Mouse (Mus musculus) heart, postnatal 0 days (tissue): Measurements from ENCODE around the gene Cdc42se2. TPM values are rescaled to one million over a fixed set of nuclear protein-coding genes. Genes with fewer than 3 reads are reported as not detected.
A peak's percentile ranks its signal among the peaks of the same experiment; 100 is the strongest.

Source experiments
- ATAC-seq: fragments of 200-750 bp; cut with Nextera tagmentation; 2 replicates; pipeline ENCODE4 v1.8.0; 2017; ENCODE audit warnings: low read depth, moderate number of reproducible peaks, moderate library complexity; ENCODE audit not compliant: insufficient read depth
- DNase-seq: peaks from one replicate; pipeline ENCODE4 v3.0.0-alpha.2; 2016; ENCODE audit warnings: low spot score
- H3K27ac ChIP-seq: fragments of 300-500 bp; sonication (generic); 2 replicates; pipeline ENCODE4 v1.5.1; 2014; ENCODE audit warnings: low read depth, mild to moderate bottlenecking
- H3K27me3 ChIP-seq: fragments of 300-500 bp; sonication (generic); 2 replicates; pipeline ENCODE4 v1.6.1; 2014; ENCODE audit warnings: low read length, mixed read lengths; ENCODE audit not compliant: control insufficient read depth, insufficient read depth
- H3K36me3 ChIP-seq: fragments of 300-500 bp; sonication (generic); replicated peaks from 2 replicates; pipeline ENCODE4 v1.6.1; 2014; ENCODE audit warnings: low read length, mixed read lengths; ENCODE audit not compliant: control insufficient read depth, insufficient read depth
- H3K4me1 ChIP-seq: fragments of 300-500 bp; sonication (generic); 2 replicates; pipeline ENCODE4 v1.6.1; 2014; ENCODE audit warnings: antibody characterized with exemption; ENCODE audit not compliant: control insufficient read depth, insufficient read depth
- H3K4me2 ChIP-seq: fragments of 300-500 bp; sonication (generic); 2 replicates; pipeline ENCODE4 v1.6.1; 2014; ENCODE audit warnings: low read depth, mild to moderate bottlenecking, low read length, moderate library complexity
- H3K4me3 ChIP-seq: fragments of 300-500 bp; sonication (generic); 2 replicates; pipeline ENCODE4 v1.5.1; 2014; ENCODE audit warnings: low read depth, low read length
- H3K9ac ChIP-seq: fragments of 300-500 bp; sonication (generic); replicated peaks from 2 replicates; pipeline ENCODE4 v1.6.1; 2014; ENCODE audit warnings: low read depth, low read length, mixed read lengths
- H3K9me3 ChIP-seq: fragments of 300-500 bp; sonication (generic); replicated peaks from 2 replicates; pipeline ENCODE4 v1.6.1; 2016; ENCODE audit warnings: low read length; ENCODE audit not compliant: control insufficient read depth
- CTCF ChIP-seq: IDR thresholded peaks from 2 replicates; pipeline ENCODE4 v1.5.1; 2016; ENCODE audit warnings: antibody characterized with exemption, control low read depth, low read depth
- EP300 ChIP-seq: IDR thresholded peaks from 2 replicates; pipeline ENCODE4 v1.6.1; 2016; ENCODE audit warnings: antibody characterized with exemption, low read depth
- WGBS: fragments of 180-500 bp; shearing (Covaris S2); extraction: QIAGEN DNeasy Blood & Tissue Kit; methylation state at CpG from one replicate; pipeline ENCODE4 v1.1.7; 2014; 5-methylcytosine and 5-hydroxymethylcytosine counted together
- polyA plus RNA-seq: library from polyadenylated mRNA; unstranded; fragments of >200 nt; fragmentation: Nextera tagmentation; extraction: Ambion mirVana; gene quantifications from 2 replicates; pipeline ENCODE4 v1.2.1, GENCODE M21; 2015
- total RNA-seq: library from RNA; depleted of rRNA; stranded (reverse); fragments of >200 nt; gene quantifications from 2 replicates; pipeline ENCODE4 v1.2.3, GENCODE M21; 2014; ENCODE audit warnings: low replicate concordance

Cdc42se2 gene
- total and polyA plus RNA-seq, 2 experiments from 2014 or later = 50.2 to 53.6 TPM

DNA sequence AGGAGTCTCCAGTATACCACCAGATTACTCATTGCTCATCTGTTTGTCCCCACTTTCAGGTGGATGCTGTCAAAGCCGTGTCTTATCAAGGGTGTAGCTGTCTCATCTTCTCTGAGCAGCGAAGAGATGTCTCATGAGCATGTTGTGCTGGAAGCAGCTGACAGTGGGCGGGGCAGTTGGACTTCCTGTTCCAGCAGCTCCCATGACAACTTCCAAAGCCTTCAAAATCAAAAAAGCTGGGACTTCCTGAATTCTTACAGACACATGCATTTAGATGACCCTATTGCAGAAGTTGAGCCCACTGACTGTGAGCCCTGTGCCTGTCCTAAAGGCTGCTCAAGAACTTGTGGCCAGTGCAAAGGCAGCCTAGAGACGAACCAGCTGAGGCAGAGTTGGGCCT is 96.3 kb downstream of the Cdc42se2 start:
- no peak for DNase-seq
- H3K4me3 ChIP-seq = no peak overlapping the region
- H3K9me3 ChIP-seq = no peaks in the 10 kb centered on the region
- H3K36me3 ChIP-seq = peaks cover 67% of the 10 kb centered on the region
- no peak overlapping the region for H3K9ac ChIP-seq
- TF ChIP-seq CTCF = no peak
- TF ChIP-seq EP300 = no peak
- no peak overlapping the region for H3K4me2 ChIP-seq
- H3K27ac ChIP-seq = no peak overlapping the region
- no peaks in the 10 kb centered on the region for H3K4me1 ChIP-seq
- no peak for ATAC-seq
- H3K27me3 ChIP-seq = no peaks in the 10 kb centered on the region
- 56% methylated on average over 4 of the region's 4 CpGs for WGBS

DNA sequence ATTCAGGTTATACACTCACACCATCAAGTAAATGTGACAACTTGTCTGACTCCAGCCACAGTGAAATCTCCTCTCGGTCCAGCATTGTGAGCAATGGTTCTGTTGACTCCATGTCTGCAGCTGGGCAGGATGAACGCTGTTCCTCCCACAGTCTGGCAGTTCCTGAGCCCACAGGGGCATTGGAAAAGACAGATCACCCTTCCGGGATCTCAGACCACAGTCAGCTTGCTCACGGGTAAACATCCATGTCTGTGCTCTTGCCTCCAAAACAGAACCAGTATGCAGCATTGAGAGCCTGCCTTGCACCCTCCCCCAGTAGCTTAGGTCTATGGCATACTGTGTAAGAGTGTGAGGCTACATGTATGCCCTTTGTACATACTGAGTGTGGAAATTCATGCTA is 97.3 kb downstream of the Cdc42se2 start:
- 65% methylated on average over 4 of the region's 4 CpGs for WGBS
- no peak overlapping the region for H3K4me3 ChIP-seq
- ATAC-seq = no peak
- H3K4me1 ChIP-seq = no peaks in the 10 kb centered on the region
- TF ChIP-seq CTCF = no peak
- no peak for TF ChIP-seq EP300
- DNase-seq = no peak
- no peak overlapping the region for H3K27ac ChIP-seq
- H3K9me3 ChIP-seq = no peaks in the 10 kb centered on the region
- no peaks in the 10 kb centered on the region for H3K27me3 ChIP-seq
- H3K36me3 ChIP-seq = peaks cover 64% of the 10 kb centered on the region
- H3K9ac ChIP-seq = no peak overlapping the region
- no peak overlapping the region for H3K4me2 ChIP-seq

DNA sequence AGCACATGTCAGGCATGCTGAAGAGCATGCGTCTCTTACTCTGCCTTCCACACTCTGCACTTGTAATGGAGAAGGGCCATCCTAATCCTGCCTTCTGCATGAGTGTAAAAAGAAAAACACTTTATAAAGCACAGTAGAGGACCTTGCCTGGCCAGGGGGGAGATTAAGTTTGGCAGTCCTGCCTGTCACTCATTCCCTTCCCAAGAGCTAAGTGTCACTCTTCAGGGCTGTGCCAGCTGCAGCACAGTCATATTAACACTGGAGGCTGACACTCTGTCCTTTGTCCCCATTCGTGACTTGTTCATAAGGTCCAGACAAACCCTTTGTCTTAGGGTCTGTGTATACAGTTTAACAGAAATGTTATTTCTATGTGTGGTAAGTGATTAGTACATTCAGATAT is 102.6 kb downstream of the Cdc42se2 start:
- H3K9me3 ChIP-seq = no peaks in the 10 kb centered on the region
- no peak; the same call in 1 of the 2 replicates for ATAC-seq
- no peak overlapping the region for H3K4me2 ChIP-seq
- H3K27ac ChIP-seq = no peak overlapping the region
- 50% methylated on average over 2 of the region's 2 CpGs for WGBS
- peaks cover 70% of the 10 kb centered on the region for H3K36me3 ChIP-seq
- H3K4me1 ChIP-seq = no peaks in the 10 kb centered on the region
- H3K4me3 ChIP-seq = no peak overlapping the region
- H3K9ac ChIP-seq = no peak overlapping the region
- TF ChIP-seq EP300 (no peak), CTCF (no peak)
- no peaks in the 10 kb centered on the region for H3K27me3 ChIP-seq
- DNase-seq = peak; percentile 5

DNA sequence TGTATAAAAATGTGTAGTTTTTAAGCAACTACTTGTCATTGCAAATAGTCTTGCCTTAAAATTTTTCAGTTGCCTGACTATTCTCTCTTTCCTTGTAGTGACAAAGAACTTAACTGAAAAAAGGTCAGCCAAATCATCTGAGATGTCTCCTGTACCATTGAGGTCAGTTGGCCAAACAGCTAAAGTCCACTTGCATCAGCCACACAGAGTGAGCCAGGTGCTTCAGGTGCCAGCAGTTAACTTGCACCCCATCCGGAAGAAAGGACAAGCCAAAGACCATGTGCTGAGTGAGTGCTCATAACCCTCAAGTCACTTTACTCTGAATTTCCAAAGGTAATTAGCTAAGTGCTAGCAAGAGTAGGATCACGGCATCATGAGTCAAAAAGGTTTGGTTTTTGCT is 108.3 kb downstream of the Cdc42se2 start:
- Histone ChIP-seq H3K9me3 (no peaks in the 10 kb centered on the region), H3K27ac (no peak overlapping the region), H3K36me3 (peaks cover 58% of the 10 kb centered on the region), H3K27me3 (no peaks in the 10 kb centered on the region), H3K4me3 (no peak overlapping the region), H3K9ac (no peak overlapping the region), H3K4me2 (no peak overlapping the region), H3K4me1 (no peaks in the 10 kb centered on the region)
- DNase-seq = no peak
- 93% methylated on average over 2 of the region's 2 CpGs for WGBS
- no peak for TF ChIP-seq CTCF
- TF ChIP-seq EP300 = no peak
- no peak for ATAC-seq

DNA sequence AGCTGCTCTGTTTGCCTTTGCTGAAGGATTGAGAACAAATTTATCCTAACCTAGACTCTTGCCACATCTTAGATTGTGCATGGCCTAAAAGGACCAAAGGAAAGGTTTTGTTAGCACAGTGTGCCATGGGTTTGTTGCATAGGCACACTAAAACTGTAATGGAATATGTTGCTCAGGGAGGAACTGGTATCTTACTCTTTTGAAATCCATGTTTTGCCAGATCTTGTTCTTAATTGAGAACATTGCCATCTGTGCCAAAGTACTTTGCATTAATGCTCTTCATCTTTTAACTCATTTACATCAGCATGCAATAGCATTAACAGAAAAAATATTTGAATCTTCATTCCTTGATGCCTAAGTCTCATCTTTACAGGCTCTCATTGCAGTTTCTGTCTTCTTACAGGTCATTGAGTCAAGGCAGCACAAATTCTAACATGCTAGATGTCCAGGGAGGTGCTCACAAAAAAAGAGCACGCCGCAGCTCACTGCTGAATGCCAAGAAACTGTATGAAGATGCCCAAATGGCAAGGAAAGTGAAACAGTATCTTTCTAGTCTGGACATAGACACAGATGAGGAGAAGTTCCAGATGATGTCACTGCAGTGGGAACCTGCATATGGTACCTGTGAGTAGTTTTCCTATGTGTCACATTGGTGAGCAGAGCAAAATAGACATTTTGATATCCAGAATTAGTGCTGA is 111.5 kb downstream of the Cdc42se2 start:
- DNase-seq = no peak
- Histone ChIP-seq H3K36me3 (peaks cover 40% of the 10 kb centered on the region), H3K27me3 (no peaks in the 10 kb centered on the region), H3K4me1 (no peaks in the 10 kb centered on the region), H3K4me3 (no peak overlapping the region), H3K9ac (no peak overlapping the region), H3K9me3 (no peaks in the 10 kb centered on the region), H3K4me2 (no peak overlapping the region), H3K27ac (no peak overlapping the region)
- WGBS = 97% methylated on average over 2 of the region's 2 CpGs
- no peak for ATAC-seq
- TF ChIP-seq CTCF (no peak), EP300 (no peak)
